Mouse (Mus musculus) thymus, adult 2 months (tissue): ENCODE measurements around the gene Syt8. TPM values are rescaled to one million over a fixed set of nuclear protein-coding genes. Genes with fewer than 3 reads are reported as not detected.
A peak's percentile ranks its signal among the peaks of the same experiment; 100 is the strongest.

ENCODE experiments used
- DNase-seq: peaks from one replicate; pipeline ENCODE4 v3.0.0; 2021
- H3K27ac ChIP-seq: fragments of 200-500 bp; 2 replicates; pipeline ENCODE4 v1.5.1; 2012; ENCODE audit warnings: low read length, control low read depth; ENCODE audit not compliant: control insufficient read depth, insufficient read depth
- H3K27me3 ChIP-seq: fragments of 200-500 bp; 2 replicates; pipeline ENCODE4 v1.6.1; 2012; ENCODE audit warnings: mild to moderate bottlenecking, low read length, moderate library complexity, mixed read lengths; ENCODE audit not compliant: control insufficient read depth, insufficient read depth
- H3K36me3 ChIP-seq: fragments of 200-500 bp; 2 replicates; pipeline ENCODE4 v1.6.1; 2012; ENCODE audit warnings: mild to moderate bottlenecking, low read length, moderate library complexity; ENCODE audit not compliant: control insufficient read depth, insufficient read depth
- H3K4me1 ChIP-seq: fragments of 200-500 bp; replicated peaks from 2 replicates; pipeline ENCODE4 v1.6.1; 2012; ENCODE audit warnings: low read length; ENCODE audit not compliant: control insufficient read depth, insufficient read depth
- H3K4me3 ChIP-seq: fragments of 200-500 bp; 2 replicates; pipeline ENCODE4 v1.5.1; 2012; ENCODE audit warnings: mild to moderate bottlenecking, low read length, control low read depth, moderate library complexity; ENCODE audit not compliant: control insufficient read depth, insufficient read depth
- CTCF ChIP-seq: fragments of 200-500 bp; IDR thresholded peaks from 2 replicates; pipeline ENCODE4 v1.5.1; 2012; ENCODE audit warnings: mild to moderate bottlenecking, control low read depth, low read length, moderate library complexity, borderline replicate concordance; ENCODE audit not compliant: control insufficient read depth, poor library complexity, insufficient read depth; ENCODE audit errors: extremely low read depth
- POLR2A ChIP-seq: fragments of 200-500 bp; IDR thresholded peaks from 2 replicates; pipeline ENCODE4 v1.6.1; 2012; ENCODE audit warnings: mild to moderate bottlenecking, low read length, control low read depth, moderate library complexity; ENCODE audit not compliant: control insufficient read depth, poor library complexity, insufficient read depth; ENCODE audit errors: extremely low read depth
- WGBS: fragments of 180-500 bp; shearing (Covaris S2); methylation state at CpG from one replicate; pipeline ENCODE4 v1.1.7; 2018; 5-methylcytosine and 5-hydroxymethylcytosine counted together
- polyA plus RNA-seq: library from polyadenylated mRNA; depleted of rRNA; stranded (reverse); fragments of >200 nt; gene quantifications from 2 replicates; pipeline ENCODE4 v1.2.3, GENCODE M21; 2012

The Syt8 gene
- polyA plus RNA-seq, 1 experiment = 2.2 TPM

- DNase-seq = no peak
- TF ChIP-seq POLR2A (no peak), CTCF (no peak)
Measured at GRCm38 (mm10) chr7:142419887-142420286, 14.8 kb upstream of the Syt8 start.

GRCm38 (mm10) chr7:142421826-142422225 is 12.8 kb upstream of the Syt8 start:
- H3K4me1 ChIP-seq = peaks cover 20% of the 10 kb centered on the region
- no peak overlapping the region for H3K4me3 ChIP-seq
- no peaks in the 10 kb centered on the region for H3K27me3 ChIP-seq
- TF ChIP-seq POLR2A = no peak
- no peak for TF ChIP-seq CTCF
- no peaks in the 10 kb centered on the region for H3K36me3 ChIP-seq
- WGBS = 75% methylated on average over 2 of the region's 2 CpGs
- no peak for DNase-seq
- peak overlapping the region; percentile 51; the same call in 1 of the 2 replicates for H3K27ac ChIP-seq

More at GRCm38 (mm10) chr7:142419887-142420286, 14.8 kb upstream of the Syt8 start:
- WGBS = 90% methylated on average over 5 of the region's 5 CpGs
- Histone ChIP-seq H3K4me3 (no peak overlapping the region), H3K36me3 (no peaks in the 10 kb centered on the region), H3K27me3 (no peaks in the 10 kb centered on the region), H3K4me1 (peaks cover 20% of the 10 kb centered on the region), H3K27ac (no peak overlapping the region)

GRCm38 (mm10) chr7:142425641-142426213 is 8.9 kb upstream of the Syt8 start:
- H3K27me3 ChIP-seq = no peaks in the 10 kb centered on the region
- H3K36me3 ChIP-seq = no peaks in the 10 kb centered on the region
- TF ChIP-seq CTCF (no peak), POLR2A (no peak)
- peaks cover 20% of the 10 kb centered on the region for H3K4me1 ChIP-seq
- WGBS = 88% methylated on average over 11 of the region's 11 CpGs
- no peak overlapping the region for H3K27ac ChIP-seq
- no peak overlapping the region for H3K4me3 ChIP-seq
- DNase-seq = no peak

DNA sequence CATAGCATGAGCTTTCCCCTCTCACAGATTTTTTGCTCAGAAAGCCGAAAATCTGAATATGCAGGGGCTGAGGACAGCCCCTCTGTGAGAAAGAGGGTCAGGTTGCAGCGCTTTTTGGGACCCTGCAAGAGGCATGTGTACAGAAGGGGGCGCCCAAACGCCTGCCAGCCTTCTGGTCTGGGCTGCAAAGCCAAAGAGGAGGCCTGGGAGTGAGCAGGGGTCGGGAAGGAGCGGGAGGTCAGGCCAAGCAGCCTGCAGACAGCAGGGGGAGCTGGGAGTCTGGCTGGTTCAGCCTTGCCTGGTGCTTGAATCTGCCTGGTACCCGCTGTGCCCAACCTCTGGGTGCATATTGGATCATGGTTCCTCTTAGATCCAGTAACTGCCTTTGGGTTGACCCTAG is 6.4 kb upstream of the Syt8 start:
- Histone ChIP-seq H3K27ac (no peak overlapping the region), H3K4me3 (no peak overlapping the region), H3K27me3 (no peaks in the 10 kb centered on the region), H3K36me3 (no peaks in the 10 kb centered on the region), H3K4me1 (peaks cover 1% of the 10 kb centered on the region)
- TF ChIP-seq POLR2A (no peak), CTCF (peak; percentile 45; the same call in 1 of the 2 replicates)
- peak; percentile 57 for DNase-seq
- WGBS = 52% methylated on average over 7 of the region's 7 CpGs

DNA sequence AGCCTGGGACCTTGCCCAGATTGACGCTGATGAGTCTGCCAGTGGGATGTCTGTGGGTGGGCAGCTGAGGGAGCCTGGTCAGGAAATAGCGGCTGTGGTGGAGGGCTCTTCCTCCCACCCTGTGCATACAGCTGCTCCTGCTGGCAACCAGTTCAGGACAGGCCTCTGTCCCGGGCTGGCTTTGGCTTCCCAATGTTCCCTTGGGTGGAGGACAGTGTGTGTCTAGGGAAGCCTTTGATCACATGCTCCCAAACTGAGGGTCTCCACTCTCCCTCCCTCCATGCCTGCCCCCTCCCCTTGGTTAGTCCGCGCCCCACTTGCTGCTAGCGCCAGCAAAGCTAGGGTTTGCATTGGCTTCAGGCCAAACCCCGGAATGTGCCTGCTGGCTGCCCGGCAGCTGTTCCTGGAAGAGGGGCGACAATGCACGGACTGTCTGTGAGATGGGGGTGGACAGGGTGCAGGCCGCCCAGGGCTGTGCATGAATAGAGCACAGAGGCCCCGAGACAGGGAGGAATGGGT is 4.4 kb upstream of the Syt8 start:
- Histone ChIP-seq H3K27ac (no peak overlapping the region), H3K27me3 (no peaks in the 10 kb centered on the region), H3K4me3 (no peak overlapping the region), H3K4me1 (peaks cover 15% of the 10 kb centered on the region), H3K36me3 (no peaks in the 10 kb centered on the region)
- DNase-seq = no peak
- whole genome bisulfite sequencing = 30% methylated on average over 12 of the region's 12 CpGs
- no peak for TF ChIP-seq CTCF

GRCm38 (mm10) chr7:142431106-142431505 is 3.5 kb upstream of the Syt8 start:
- WGBS = 96% methylated on average over 14 of the region's 14 CpGs
- H3K4me3 ChIP-seq = no peak overlapping the region
- DNase-seq = no peak
- H3K4me1 ChIP-seq = peaks cover 15% of the 10 kb centered on the region
- no peaks in the 10 kb centered on the region for H3K27me3 ChIP-seq
- H3K36me3 ChIP-seq = no peaks in the 10 kb centered on the region
- no peak overlapping the region for H3K27ac ChIP-seq
- no peak for TF ChIP-seq POLR2A
- no peak for TF ChIP-seq CTCF

GRCm38 (mm10) chr7:142433623-142434022 is 1.0 kb upstream of the Syt8 start:
- Histone ChIP-seq H3K27ac (no peak overlapping the region), H3K4me3 (no peak overlapping the region), H3K27me3 (no peaks in the 10 kb centered on the region), H3K36me3 (no peaks in the 10 kb centered on the region), H3K4me1 (peaks cover 17% of the 10 kb centered on the region)
- DNase-seq = no peak
- TF ChIP-seq POLR2A (no peak), CTCF (no peak)
- 13% methylated on average over 19 of the region's 19 CpGs for WGBS
